Mouse (Mus musculus): ENCODE results near the gene Sgcd. TPM values are rescaled to one million over a fixed set of nuclear protein-coding genes. Genes with fewer than 3 reads are reported as not detected.
A peak's percentile ranks its signal among the peaks of the same experiment; 100 is the strongest.

The Sgcd gene
- polyA plus RNA-seq, 1 experiment from 2014 or later, result 6.5 TPM

DNA sequence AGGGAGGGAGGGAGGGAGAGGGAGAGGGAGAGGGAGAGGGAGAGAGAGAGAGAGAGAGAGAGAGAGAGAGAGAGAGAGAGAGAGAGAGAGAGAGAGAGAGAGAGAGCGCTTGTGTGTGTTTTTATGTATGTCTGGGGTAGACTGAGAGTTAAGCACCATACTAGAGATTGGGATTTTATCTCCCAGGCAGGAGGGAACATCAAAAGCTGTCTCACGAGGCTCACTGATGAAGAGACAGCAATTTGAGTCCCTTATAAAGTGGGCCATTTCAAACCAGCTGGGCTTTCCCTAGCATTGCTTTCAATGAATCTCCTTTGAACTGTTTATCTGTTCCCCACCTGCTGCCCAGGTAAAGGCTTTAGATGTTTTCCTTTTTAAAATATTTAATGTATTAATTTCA, 973.1 kb downstream of the Sgcd start:
- H3K4me2 ChIP-seq, result no peak overlapping the region
- H3K27ac ChIP-seq, result no peak overlapping the region

DNA sequence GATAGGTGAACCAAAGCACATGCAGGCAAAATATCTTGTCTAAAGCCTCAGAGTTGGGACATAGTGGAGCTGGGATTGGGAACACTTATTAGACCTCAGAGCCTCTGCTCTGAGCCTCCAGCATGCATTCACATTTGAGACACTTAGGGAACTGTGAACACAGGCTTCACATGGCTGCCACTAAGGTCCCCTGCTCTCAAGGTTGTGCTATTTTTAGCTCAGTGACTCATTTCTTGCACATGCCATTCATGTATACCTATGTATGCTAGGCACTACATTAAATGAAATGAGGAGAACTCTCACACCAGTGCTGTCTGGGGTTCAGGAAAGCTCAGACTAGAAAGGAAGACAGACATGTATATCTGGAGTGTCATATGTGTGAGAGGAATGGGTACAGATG, 974.5 kb downstream of the Sgcd start:
- no peaks in the 10 kb centered on the region for H3K9me3 ChIP-seq
- no peaks in the 10 kb centered on the region for H3K36me3 ChIP-seq (replicated peaks)
- no peak overlapping the region for H3K4me3 ChIP-seq
- no peak overlapping the region for H3K9ac ChIP-seq
- no peak for ATAC-seq (replicated peaks)
- no peak overlapping the region for H3K27ac ChIP-seq
- no peak overlapping the region for H3K4me2 ChIP-seq
- H3K27me3 ChIP-seq (replicated peaks), result no peaks in the 10 kb centered on the region
- no peaks in the 10 kb centered on the region for H3K4me1 ChIP-seq

More for the DNA sequence above, 973.1 kb downstream of the Sgcd start:
- 40% methylated on average over 2 of the region's 2 CpGs for WGBS
- Histone ChIP-seq H3K4me1 (no peaks in the 10 kb centered on the region), H3K9me3 (no peaks in the 10 kb centered on the region), H3K36me3 (replicated peaks) (no peaks in the 10 kb centered on the region), H3K9ac (no peak overlapping the region), H3K4me3 (no peak overlapping the region), H3K27me3 (replicated peaks) (no peaks in the 10 kb centered on the region)
- peak; percentile 80; the same call in 1 of the 2 replicates for ATAC-seq (replicated peaks)

DNA sequence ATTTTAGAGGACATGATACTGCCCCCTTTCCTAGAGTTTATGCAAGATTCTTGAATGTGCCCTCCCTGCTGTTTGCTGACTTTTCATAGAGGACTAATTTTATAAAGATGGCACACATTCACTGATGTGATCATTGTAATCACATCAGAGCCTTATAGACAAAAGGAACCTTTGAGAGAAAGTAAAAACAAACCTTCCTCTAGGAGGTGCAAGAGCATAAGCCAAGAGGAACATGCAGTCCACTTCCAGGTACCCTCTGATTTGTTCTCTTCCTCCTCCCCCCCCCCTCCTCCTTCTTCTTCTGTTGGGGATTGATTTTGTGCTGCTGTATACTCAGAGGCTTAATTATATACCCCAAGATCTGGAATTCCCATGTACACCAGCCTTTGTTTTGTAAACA, 978.6 kb downstream of the Sgcd start:
- Histone ChIP-seq H3K4me2 (no peak overlapping the region), H3K27me3 (replicated peaks) (no peaks in the 10 kb centered on the region), H3K36me3 (replicated peaks) (no peaks in the 10 kb centered on the region), H3K4me1 (no peaks in the 10 kb centered on the region), H3K9me3 (no peaks in the 10 kb centered on the region), H3K4me3 (no peak overlapping the region), H3K27ac (no peak overlapping the region), H3K9ac (no peak overlapping the region)
- ATAC-seq (replicated peaks), result no peak

DNA sequence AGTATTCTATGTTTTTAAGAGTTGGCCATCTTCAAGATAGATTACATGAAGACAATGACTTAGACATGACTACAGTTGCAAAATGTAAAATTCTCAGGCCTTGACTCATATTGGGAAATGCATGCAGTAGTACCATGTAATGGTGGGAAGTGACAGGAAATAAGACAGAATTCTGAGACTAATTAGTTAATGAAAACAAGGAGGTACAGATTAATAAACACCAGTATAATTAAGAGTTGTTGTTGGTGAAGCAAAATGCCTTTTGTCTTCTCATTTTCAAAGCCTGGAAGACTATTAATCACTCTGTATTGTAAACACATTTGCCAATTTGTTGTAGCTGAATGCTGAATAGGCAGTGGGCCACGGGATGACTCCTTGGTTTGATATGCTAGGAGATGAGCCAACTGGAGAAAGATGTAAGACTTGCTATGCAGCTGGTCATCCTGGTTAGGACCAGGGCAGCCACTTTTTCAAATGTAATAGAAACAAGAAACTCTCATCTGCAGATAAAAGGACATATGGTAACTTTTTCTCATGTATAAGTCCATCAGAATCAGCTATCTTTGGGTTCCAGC, 983.4 kb downstream of the Sgcd start:
- no peak overlapping the region for H3K4me2 ChIP-seq
- ATAC-seq (replicated peaks), result no peak

DNA sequence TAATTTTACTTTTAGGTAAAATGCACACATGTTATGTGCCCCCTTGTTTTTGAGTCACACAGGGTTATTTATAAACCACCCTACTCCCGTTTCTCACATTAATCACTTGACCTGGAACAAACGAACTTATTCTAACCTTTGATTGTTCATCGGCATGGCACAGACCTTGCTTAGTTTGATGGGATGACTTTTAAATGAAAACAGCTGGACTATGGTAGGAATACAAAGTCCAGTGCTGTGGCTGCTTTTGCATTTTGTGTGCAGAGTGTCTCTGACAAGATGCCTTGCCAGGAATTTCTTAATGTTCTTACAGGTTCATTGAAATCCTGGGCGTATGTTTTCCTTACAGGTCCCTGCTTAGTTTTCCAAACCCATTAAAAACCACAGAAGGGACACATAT, 1049.5 kb downstream of the Sgcd start:
- Histone ChIP-seq H3K9me3 (no peaks in the 10 kb centered on the region), H3K4me3 (no peak overlapping the region), H3K4me2 (no peak overlapping the region), H3K4me1 (peaks cover 7% of the 10 kb centered on the region; the same call in 1 of the 2 replicates), H3K36me3 (replicated peaks) (no peaks in the 10 kb centered on the region), H3K9ac (no peak overlapping the region), H3K27ac (no peak overlapping the region), H3K27me3 (replicated peaks) (no peaks in the 10 kb centered on the region)
- ATAC-seq (replicated peaks), result no peak
- WGBS, result 55% methylated on average over 4 of the region's 4 CpGs

More for the DNA sequence above, 983.4 kb downstream of the Sgcd start:
- Histone ChIP-seq H3K36me3 (replicated peaks) (no peaks in the 10 kb centered on the region), H3K9ac (no peak overlapping the region), H3K4me3 (no peak overlapping the region), H3K9me3 (no peaks in the 10 kb centered on the region), H3K27ac (no peak overlapping the region), H3K27me3 (replicated peaks) (no peaks in the 10 kb centered on the region), H3K4me1 (no peaks in the 10 kb centered on the region)
- WGBS, result 74% methylated on average over 1 of the region's 1 CpGs

DNA sequence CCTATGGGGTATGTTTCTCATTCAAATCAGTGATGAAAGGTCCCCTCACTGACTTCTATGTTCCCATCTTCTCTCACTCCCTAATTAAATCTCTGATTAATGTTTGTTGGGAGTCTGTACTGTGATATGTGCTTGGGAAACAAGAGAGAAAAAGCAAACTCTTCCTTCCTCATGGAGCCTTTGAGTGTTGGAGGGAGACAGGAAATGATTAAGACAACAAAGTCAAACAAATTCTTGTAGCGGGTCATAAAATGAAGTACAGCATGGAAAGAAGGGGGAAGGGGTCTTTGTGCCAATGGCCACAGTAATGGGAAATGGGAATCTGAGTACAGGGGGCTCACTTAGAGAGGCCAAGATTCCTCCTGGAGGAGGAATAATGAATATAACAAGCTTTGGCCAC, 1063.8 kb downstream of the Sgcd start:
- whole genome bisulfite sequencing, result 94% methylated on average over 1 of the region's 1 CpGs

DNA sequence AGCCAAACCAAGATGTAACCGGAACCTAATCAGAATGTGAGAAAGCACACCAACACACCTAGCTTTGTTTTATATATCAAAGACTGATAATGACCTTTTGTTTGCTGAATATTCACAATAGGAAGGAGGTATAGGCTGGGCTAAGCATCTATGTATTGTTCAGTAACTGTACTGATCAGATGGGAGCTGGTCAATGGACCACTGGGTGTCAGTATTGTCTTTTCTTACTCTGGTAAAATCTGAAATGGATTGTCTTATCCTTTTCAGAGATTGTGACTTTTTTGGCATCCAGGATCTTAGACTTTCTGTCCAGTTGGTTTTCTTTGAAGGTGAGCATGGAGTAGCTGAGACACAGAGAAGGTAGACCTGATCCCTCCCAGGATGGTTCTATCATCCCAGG, 1068.5 kb downstream of the Sgcd start:
- no peaks in the 10 kb centered on the region for H3K27me3 ChIP-seq (replicated peaks)
- WGBS, result 92% methylated on average over 1 of the region's 1 CpGs

More for the DNA sequence above, 1063.8 kb downstream of the Sgcd start:
- H3K9me3 ChIP-seq, result no peaks in the 10 kb centered on the region
- no peaks in the 10 kb centered on the region for H3K27me3 ChIP-seq (replicated peaks)
- H3K4me3 ChIP-seq, result no peak overlapping the region
- H3K4me1 ChIP-seq, result no peaks in the 10 kb centered on the region
- H3K36me3 ChIP-seq (replicated peaks), result no peaks in the 10 kb centered on the region
- ATAC-seq (replicated peaks), result no peak
- no peak overlapping the region for H3K4me2 ChIP-seq
- no peak overlapping the region for H3K27ac ChIP-seq
- H3K9ac ChIP-seq, result no peak overlapping the region

DNA sequence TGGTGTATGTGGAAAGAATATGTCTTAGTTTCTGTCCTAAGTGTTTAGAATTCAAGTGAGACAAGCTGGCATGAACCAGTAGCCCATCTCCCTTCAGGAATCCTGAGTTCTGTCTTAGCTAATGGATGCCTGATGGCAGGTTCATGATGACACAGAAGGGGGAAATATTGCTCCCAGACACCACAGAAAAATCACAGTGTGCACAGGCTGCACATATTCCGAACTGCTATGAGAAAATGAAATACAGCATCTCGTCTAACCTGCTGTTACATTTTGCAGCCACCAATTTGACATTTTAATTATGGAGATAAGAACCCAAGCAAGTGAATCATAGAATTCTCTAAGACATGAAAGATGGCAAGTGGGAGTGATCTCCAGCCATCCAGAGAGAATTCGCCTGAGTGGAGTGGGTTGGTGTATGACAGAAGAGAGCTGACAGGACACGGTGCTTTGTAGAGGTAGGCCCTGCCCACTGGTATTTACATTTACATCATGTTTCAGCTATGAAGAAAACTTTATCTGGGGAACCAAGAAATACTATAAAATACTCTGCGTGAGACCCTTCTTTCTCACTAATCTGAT, 1076.0 kb downstream of the Sgcd start:
- WGBS, result 86% methylated on average over 5 of the region's 5 CpGs

More for the DNA sequence above, 1068.5 kb downstream of the Sgcd start:
- no peak overlapping the region for H3K4me3 ChIP-seq
- peak; percentile 78 for ATAC-seq (replicated peaks)
- H3K9ac ChIP-seq, result no peak overlapping the region
- H3K4me1 ChIP-seq, result no peaks in the 10 kb centered on the region
- no peaks in the 10 kb centered on the region for H3K36me3 ChIP-seq (replicated peaks)
- H3K4me2 ChIP-seq, result no peak overlapping the region
- H3K9me3 ChIP-seq, result no peaks in the 10 kb centered on the region
- H3K27ac ChIP-seq, result no peak overlapping the region

DNA sequence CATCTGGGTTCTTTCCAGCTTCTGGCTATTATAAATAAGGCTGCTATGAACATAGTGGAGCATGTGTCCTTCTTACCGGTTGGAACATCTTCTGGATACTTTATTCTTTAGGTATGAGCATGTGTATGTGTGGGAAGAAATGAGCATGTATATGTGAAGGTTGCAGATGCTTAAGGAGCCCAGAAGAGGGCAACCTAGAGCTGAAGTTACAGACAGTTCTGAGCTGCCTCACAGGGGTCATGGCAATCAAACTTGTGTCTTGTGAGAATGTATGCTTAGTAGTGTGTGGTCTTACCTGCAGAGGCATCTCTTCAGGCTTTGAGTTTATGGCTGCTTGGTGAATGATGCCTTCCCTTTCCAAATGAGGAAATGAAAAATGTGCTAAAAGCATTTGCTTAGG, 1084.5 kb downstream of the Sgcd start:
- no peak for ATAC-seq (replicated peaks)
- Histone ChIP-seq H3K27me3 (replicated peaks) (no peaks in the 10 kb centered on the region), H3K4me1 (no peaks in the 10 kb centered on the region), H3K9me3 (no peaks in the 10 kb centered on the region), H3K27ac (no peak overlapping the region), H3K36me3 (replicated peaks) (no peaks in the 10 kb centered on the region), H3K4me2 (no peak overlapping the region), H3K4me3 (no peak overlapping the region), H3K9ac (no peak overlapping the region)
- WGBS, result 91% methylated on average over 1 of the region's 1 CpGs

More for the DNA sequence above, 1076.0 kb downstream of the Sgcd start:
- H3K4me2 ChIP-seq, result no peak overlapping the region
- H3K27me3 ChIP-seq (replicated peaks), result no peaks in the 10 kb centered on the region
- no peaks in the 10 kb centered on the region for H3K9me3 ChIP-seq
- ATAC-seq (replicated peaks), result no peak
- no peak overlapping the region for H3K4me3 ChIP-seq
- no peaks in the 10 kb centered on the region for H3K36me3 ChIP-seq (replicated peaks)
- no peak overlapping the region for H3K9ac ChIP-seq
- H3K4me1 ChIP-seq, result no peaks in the 10 kb centered on the region
- H3K27ac ChIP-seq, result no peak overlapping the region

DNA sequence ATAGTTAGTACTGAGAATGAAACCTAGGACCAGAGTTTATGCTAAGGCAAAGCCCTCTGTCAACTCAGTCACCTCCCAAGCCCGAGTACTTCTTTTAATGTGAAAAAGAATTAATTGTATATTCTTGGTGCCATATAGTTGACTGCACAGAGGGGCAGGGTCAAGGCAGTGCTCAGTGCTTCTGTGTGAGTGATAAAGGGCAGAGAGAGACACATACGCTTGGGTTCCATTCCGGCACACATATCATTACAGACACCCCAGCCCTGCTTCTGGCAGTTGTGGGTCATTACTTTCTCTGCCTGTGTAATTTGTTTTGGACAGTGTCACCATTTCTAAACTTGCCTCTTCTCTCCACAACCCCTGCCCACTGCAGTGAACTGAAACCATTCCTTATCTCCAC, 1099.7 kb downstream of the Sgcd start:
- Histone ChIP-seq H3K36me3 (replicated peaks) (no peaks in the 10 kb centered on the region), H3K4me3 (no peak overlapping the region), H3K9ac (no peak overlapping the region), H3K27me3 (replicated peaks) (no peaks in the 10 kb centered on the region), H3K9me3 (no peaks in the 10 kb centered on the region), H3K4me2 (no peak overlapping the region), H3K27ac (no peak overlapping the region), H3K4me1 (no peaks in the 10 kb centered on the region)
- 84% methylated on average over 3 of the region's 3 CpGs for WGBS
- no peak for ATAC-seq (replicated peaks)

DNA sequence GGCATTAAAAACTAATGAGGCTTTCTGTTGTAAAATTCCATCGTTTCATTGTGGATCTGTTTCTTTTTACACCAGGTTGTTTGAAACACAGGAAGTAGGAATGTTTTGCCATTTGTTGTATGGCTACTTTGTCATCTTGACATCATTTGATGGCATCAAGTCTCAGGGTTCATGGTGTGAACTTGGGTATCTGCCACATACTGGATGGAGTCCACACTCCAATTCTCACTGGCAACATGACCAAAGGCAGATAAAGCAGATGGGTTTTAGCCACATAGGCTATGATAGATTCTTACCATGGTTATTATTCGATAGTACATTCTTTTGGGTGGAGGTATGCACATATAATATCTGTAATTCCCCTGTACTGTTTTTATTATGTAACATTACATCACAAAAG, 1106.3 kb downstream of the Sgcd start:
- Histone ChIP-seq H3K9me3 (no peaks in the 10 kb centered on the region), H3K27me3 (replicated peaks) (no peaks in the 10 kb centered on the region), H3K36me3 (replicated peaks) (no peaks in the 10 kb centered on the region), H3K4me1 (no peaks in the 10 kb centered on the region), H3K4me2 (no peak overlapping the region), H3K27ac (no peak overlapping the region), H3K4me3 (no peak overlapping the region), H3K9ac (no peak overlapping the region)
- 85% methylated on average over 2 of the region's 2 CpGs for WGBS
- no peak for ATAC-seq (replicated peaks)

DNA sequence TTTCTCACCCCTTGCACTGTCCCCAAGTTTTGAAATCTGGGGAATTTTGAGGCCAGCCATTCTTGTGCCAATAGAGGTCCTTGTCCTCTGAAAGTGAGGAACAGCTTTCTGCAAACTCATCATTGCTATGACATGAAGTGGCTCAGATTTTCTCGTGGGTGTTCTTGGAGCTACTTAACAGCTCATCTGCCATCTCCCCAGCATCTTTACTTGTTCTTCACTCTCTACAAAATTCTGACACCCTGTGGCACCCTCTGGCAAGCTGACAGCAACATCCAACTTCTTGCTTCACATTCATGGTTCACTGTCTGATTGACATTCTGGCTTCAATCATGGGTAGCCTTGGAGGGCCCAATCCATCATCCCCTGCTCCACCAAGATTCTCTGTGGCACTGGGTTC, 1113.0 kb downstream of the Sgcd start:
- ATAC-seq (replicated peaks), result no peak
- 84% methylated on average over 1 of the region's 1 CpGs for WGBS
- H3K36me3 ChIP-seq (replicated peaks), result no peaks in the 10 kb centered on the region
- H3K27ac ChIP-seq, result no peak overlapping the region
- no peak overlapping the region for H3K9ac ChIP-seq
- no peak overlapping the region for H3K4me3 ChIP-seq
- H3K4me2 ChIP-seq, result no peak overlapping the region
- H3K9me3 ChIP-seq, result no peaks in the 10 kb centered on the region
- no peaks in the 10 kb centered on the region for H3K4me1 ChIP-seq
- H3K27me3 ChIP-seq (replicated peaks), result no peaks in the 10 kb centered on the region

DNA sequence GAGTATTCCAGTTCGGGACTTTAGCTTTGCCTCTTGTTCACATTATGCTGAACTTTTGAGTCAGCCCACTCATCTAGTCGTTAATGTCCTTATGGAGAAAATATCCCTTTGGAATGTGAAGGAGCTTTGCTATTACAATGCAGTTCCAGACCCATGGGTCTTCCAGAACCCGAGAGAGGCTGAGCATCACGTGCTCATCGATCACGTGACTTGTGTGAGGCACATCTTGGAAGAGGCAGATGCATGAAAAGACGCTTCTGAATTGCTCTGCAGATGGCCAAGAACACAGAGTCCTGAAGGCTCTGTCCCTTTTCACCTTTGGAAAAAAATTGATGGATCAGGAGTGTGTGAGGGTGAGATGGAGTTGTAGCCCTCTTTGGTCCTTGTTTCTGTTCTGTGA, 1120.2 kb downstream of the Sgcd start:
- H3K9me3 ChIP-seq, result no peaks in the 10 kb centered on the region
- no peak for ATAC-seq (replicated peaks)
- H3K36me3 ChIP-seq (replicated peaks), result no peaks in the 10 kb centered on the region
- no peak overlapping the region for H3K4me2 ChIP-seq
- H3K27ac ChIP-seq, result no peak overlapping the region
- no peaks in the 10 kb centered on the region for H3K4me1 ChIP-seq
- H3K4me3 ChIP-seq, result no peak overlapping the region
- H3K9ac ChIP-seq, result no peak overlapping the region
- H3K27me3 ChIP-seq (replicated peaks), result no peaks in the 10 kb centered on the region
- WGBS, result 79% methylated on average over 7 of the region's 7 CpGs
